24 mouse cellular contexts compared by ENCODE assay signal in the genomic region with DNA sequence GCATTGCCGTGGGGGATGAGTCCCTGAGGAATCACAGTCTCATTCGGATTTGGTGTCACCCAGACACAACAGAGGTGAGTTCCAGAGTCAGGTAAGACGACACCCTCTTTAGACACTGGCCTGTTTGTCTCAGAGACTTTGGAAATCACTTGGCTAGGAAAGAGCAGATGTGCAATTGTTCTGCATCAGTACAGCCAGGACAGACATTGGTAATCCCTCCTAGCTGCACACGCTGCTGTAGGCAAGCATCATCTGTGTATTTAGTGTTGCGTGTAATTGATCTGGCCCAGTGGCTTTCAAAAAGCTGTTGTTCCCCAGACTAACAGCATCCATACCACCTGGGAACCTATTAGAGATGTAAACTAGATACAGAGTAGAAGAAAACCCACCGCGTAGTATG. TPM values are rescaled to one million over a fixed set of nuclear protein-coding genes. Genes with fewer than 3 reads are reported as not detected.
DNase-seq lines count a peak whose midpoint lies in the region; ATAC-seq and TF ChIP-seq lines count a peak whose summit lies in the region.
"Had no signal": no experiment of that assay in that cellular context is flagged by ENCODE, and none has a peak within 500 bp of the region (broad histone marks: within the 10 kb centered on the region; RNA-seq: fewer than 3 reads in every experiment).

No protein-coding gene starts in this region.

- no peak overlapping the region for H3K4me3 ChIP-seq in layer of hippocampus, adult 2 months
- no peak overlapping the region for H3K4me3 ChIP-seq in hindbrain, embryonic 10.5 days
- no peak overlapping the region for H3K4me3 ChIP-seq in hindbrain, postnatal 0 days (ENCODE audit: low read length)
- H3K4me3 ChIP-seq: embryonic facial prominence, embryonic 12.5 days; gastrocnemius, adult 2 months; heart, embryonic 10.5 days had no signal

- 76% methylated on average over 7 of the region's 7 CpGs for WGBS in hindbrain, embryonic 10.5 days
- WGBS in hindbrain, postnatal 0 days: 52% methylated on average over 7 of the region's 7 CpGs

- H3K4me2 ChIP-seq in hindbrain, postnatal 0 days (ENCODE audit: low read depth, low read length): no peak overlapping the region
- H3K4me2 ChIP-seq: embryonic facial prominence, embryonic 12.5 days; liver, embryonic 11.5 days had no signal

- no peak overlapping the region for H3K9ac ChIP-seq in hindbrain, postnatal 0 days (replicated peaks; ENCODE audit: low read length)
- H3K9ac ChIP-seq: embryonic facial prominence, embryonic 12.5 days had no signal

- no peak for DNase-seq in layer of hippocampus, adult 2 months (ENCODE audit: low spot score in 2 of 2)
- DNase-seq in layer of hippocampus, adult 9-11 months: no peak
- DNase-seq in brain, embryonic 14.5 days (ENCODE audit: low read depth): peak; percentile 26
- DNase-seq in hindbrain, embryonic 10.5 days (ENCODE audit: low spot score): no peak
- peak; percentile 32 for DNase-seq in hindbrain, postnatal 0 days (ENCODE audit: low spot score)
- no peak for DNase-seq in gastrocnemius, adult 18-20 months (ENCODE audit: low spot score)
- DNase-seq in cerebellum, adult 9-10 months: no peak
- DNase-seq: B cell, adult 2 months; cerebellum, adult 8-10 months; gastrocnemius, adult 2 months; kidney, adult 11 months; lung, adult 18-20 months; lung, postnatal 36 days; right cerebral cortex, postnatal 25 days; thymus, adult 2 months had no signal

- H3K4me1 ChIP-seq in hindbrain, embryonic 10.5 days (replicated peaks): peaks cover 23% of the 10 kb centered on the region
- peaks cover 5% of the 10 kb centered on the region; the same call in 1 of the 2 replicates for H3K4me1 ChIP-seq in hindbrain, postnatal 0 days (ENCODE audit: insufficient read depth, low read length)
- H3K4me1 ChIP-seq: embryonic facial prominence, embryonic 12.5 days had no signal

- H3K27ac ChIP-seq in layer of hippocampus, adult 2 months: peak overlapping the region; percentile 81; the same call in 1 of the 2 replicates
- peak overlapping the region; percentile 35; the same call in 1 of the 2 replicates for H3K27ac ChIP-seq in hindbrain, embryonic 10.5 days
- no peak overlapping the region for H3K27ac ChIP-seq in hindbrain, postnatal 0 days
- H3K27ac ChIP-seq: embryonic facial prominence, embryonic 12.5 days; gastrocnemius, adult 2 months; heart, embryonic 10.5 days had no signal

- TF ChIP-seq POLR2A in brain, embryonic 14.5 days (IDR thresholded peaks at IDR 0.05; ENCODE audit: borderline replicate concordance, extremely low read depth, insufficient read depth, insufficient read length, poor library complexity, severe bottlenecking): no peak

- no peak for TF ChIP-seq CTCF in layer of hippocampus, adult 2 months (conservative IDR thresholded peaks at IDR 0.05)
- TF ChIP-seq CTCF in brain, embryonic 14.5 days (IDR thresholded peaks at IDR 0.05; ENCODE audit: borderline replicate concordance, extremely low read depth, insufficient read depth, insufficient read length): no peak
- TF ChIP-seq CTCF in hindbrain, postnatal 0 days (IDR thresholded peaks at IDR 0.05; ENCODE audit: low read depth): no peak

- H3K36me3 ChIP-seq in hindbrain, embryonic 10.5 days: no peaks in the 10 kb centered on the region
- no peaks in the 10 kb centered on the region for H3K36me3 ChIP-seq in hindbrain, postnatal 0 days (ENCODE audit: insufficient read depth, low read length)
- H3K36me3 ChIP-seq: embryonic facial prominence, embryonic 12.5 days; heart, embryonic 10.5 days had no signal

- no peaks in the 10 kb centered on the region for H3K9me3 ChIP-seq in hindbrain, embryonic 10.5 days
- H3K9me3 ChIP-seq in hindbrain, postnatal 0 days (ENCODE audit: low read length): no peaks in the 10 kb centered on the region
- H3K9me3 ChIP-seq: embryonic facial prominence, embryonic 12.5 days; heart, embryonic 10.5 days had no signal

- peaks cover 35% of the 10 kb centered on the region for H3K27me3 ChIP-seq in hindbrain, embryonic 10.5 days (ENCODE audit: insufficient read depth, poor library complexity, severe bottlenecking)
- H3K27me3 ChIP-seq in hindbrain, postnatal 0 days (ENCODE audit: insufficient read depth, low read length): no peaks in the 10 kb centered on the region
- H3K27me3 ChIP-seq: embryonic facial prominence, embryonic 12.5 days had no signal

- peak; percentile 13; the same call in 1 of the 2 replicates for ATAC-seq in hindbrain, postnatal 0 days

RNA-seq across cellular contexts. Expression of gene Slc34a1, which starts 5.3 kb away (rescaled TPM):
- total RNA-seq in layer of hippocampus, adult 2 months (2021): under 1 TPM in 1 of 2 experiments, not detected in 1; 0.15 TPM
- 0.06 and 0.10 TPM in 2 replicates for polyA plus RNA-seq in brain, embryonic 14.5 days (2012; rRNA removed)
- 0.22 TPM in 1 of 2 replicates, not detected in the other for polyA plus RNA-seq in hindbrain, embryonic 10.5 days (2016; fragmentation: Nextera tagmentation; extraction: Ambion mirVana)
- total RNA-seq in hindbrain, postnatal 0 days (2014; rRNA removed): not detected in 2 replicates
- not detected in 2 replicates for polyA plus RNA-seq in hindbrain, postnatal 0 days (2015; fragmentation: Nextera tagmentation; extraction: Ambion mirVana)
- total RNA-seq in gastrocnemius, adult 18-20 months (2021): under 1 TPM in 1 of 2 experiments, not detected in 1; 0.66 TPM
- total RNA-seq: common myeloid progenitor, adult 5-6 weeks; gastrocnemius, adult 2 months had no signal
- polyA plus RNA-seq: embryonic facial prominence, embryonic 12.5 days; heart, embryonic 10.5 days; heart, postnatal 0 days; limb, embryonic 11.5 days; liver, embryonic 11.5 days had no signal

RNA-seq across cellular contexts. Expression of gene Pfn3, which starts 11.8 kb away (rescaled TPM):
- total RNA-seq in layer of hippocampus, adult 2 months (2021): not detected
- 0.51 and 0.66 TPM in 2 replicates for polyA plus RNA-seq in brain, embryonic 14.5 days (2012; rRNA removed)
- polyA plus RNA-seq in hindbrain, embryonic 10.5 days (2016; fragmentation: Nextera tagmentation; extraction: Ambion mirVana): not detected in 2 replicates
- total RNA-seq in hindbrain, postnatal 0 days (2014; rRNA removed): 0.52 TPM in 1 of 2 replicates, not detected in the other
- polyA plus RNA-seq in hindbrain, postnatal 0 days (2015; fragmentation: Nextera tagmentation; extraction: Ambion mirVana): 0.37 and 0.68 TPM in 2 replicates
- total RNA-seq in gastrocnemius, adult 18-20 months (2021): not detected
- total RNA-seq: adrenal gland, adult 18-20 months; common myeloid progenitor, adult 5-6 weeks; gastrocnemius, adult 2 months; left cerebral cortex, adult 8-10 months had no signal
- polyA plus RNA-seq: embryonic facial prominence, embryonic 12.5 days; heart, embryonic 10.5 days; heart, postnatal 0 days; limb, embryonic 11.5 days; liver, embryonic 11.5 days; stomach, embryonic 16.5 days; thymus, adult 2 months had no signal

RNA-seq across cellular contexts. Expression of gene F12, which starts 23.3 kb away (rescaled TPM):
- under 1 TPM; 0.44 to 0.93 TPM for total RNA-seq in layer of hippocampus, adult 2 months (2021)
- polyA plus RNA-seq in brain, embryonic 14.5 days (2012; rRNA removed): 0.13 and 0.26 TPM in 2 replicates
- 0.07 and 0.25 TPM in 2 replicates for polyA plus RNA-seq in hindbrain, embryonic 10.5 days (2016; fragmentation: Nextera tagmentation; extraction: Ambion mirVana)
- not detected in 2 replicates for total RNA-seq in hindbrain, postnatal 0 days (2014; rRNA removed)
- polyA plus RNA-seq in hindbrain, postnatal 0 days (2015; fragmentation: Nextera tagmentation; extraction: Ambion mirVana): 0.26 and 0.48 TPM in 2 replicates
- total RNA-seq in gastrocnemius, adult 18-20 months (2021): under 1 TPM in 1 of 2 experiments, not detected in 1; 0.12 TPM
- total RNA-seq: adrenal gland, adult 18-20 months; common myeloid progenitor, adult 5-6 weeks; gastrocnemius, adult 2 months had no signal
- polyA plus RNA-seq: heart, postnatal 0 days; limb, embryonic 11.5 days had no signal

RNA-seq across cellular contexts. Expression of gene Rgs14, which starts 33.7 kb away (rescaled TPM):
- 100 to 1,000 TPM; 113 to 119 TPM for total RNA-seq in layer of hippocampus, adult 2 months (2021)
- polyA plus RNA-seq in brain, embryonic 14.5 days (2012; rRNA removed): 0.51 and 0.69 TPM in 2 replicates
- polyA plus RNA-seq in hindbrain, embryonic 10.5 days (2016; fragmentation: Nextera tagmentation; extraction: Ambion mirVana): 0.44 and 0.68 TPM in 2 replicates
- total RNA-seq in hindbrain, postnatal 0 days (2014; rRNA removed): 0.36 and 0.78 TPM in 2 replicates
- 0.69 and 0.76 TPM in 2 replicates for polyA plus RNA-seq in hindbrain, postnatal 0 days (2015; fragmentation: Nextera tagmentation; extraction: Ambion mirVana)
- total RNA-seq in gastrocnemius, adult 18-20 months (2021): under 1 TPM; 0.24 to 0.43 TPM

RNA-seq across cellular contexts. Expression of gene Lman2, which starts 40.7 kb away (rescaled TPM):
- total RNA-seq in layer of hippocampus, adult 2 months (2021): 10 to 100 TPM; 66.2 to 66.8 TPM
- polyA plus RNA-seq in brain, embryonic 14.5 days (2012; rRNA removed): 61.7 and 66.2 TPM in 2 replicates
- 95.2 and 107 TPM in 2 replicates for polyA plus RNA-seq in hindbrain, embryonic 10.5 days (2016; fragmentation: Nextera tagmentation; extraction: Ambion mirVana)
- 60.7 and 72.2 TPM in 2 replicates for total RNA-seq in hindbrain, postnatal 0 days (2014; rRNA removed)
- 36.4 and 37.0 TPM in 2 replicates for polyA plus RNA-seq in hindbrain, postnatal 0 days (2015; fragmentation: Nextera tagmentation; extraction: Ambion mirVana)
- total RNA-seq in gastrocnemius, adult 18-20 months (2021): 10 to 100 TPM; 33.0 to 38.9 TPM

Comparison
In these comparisons a context has a peak if more than half of its experiments do, and no peak if none do; other contexts are left out.
1. DNase-seq: peak in brain, embryonic 14.5 days (single experiment) and hindbrain, postnatal 0 days (single experiment); none in layer of hippocampus, adult 2 months (0 of 2), layer of hippocampus, adult 9-11 months (single experiment), hindbrain, embryonic 10.5 days (single experiment), gastrocnemius, adult 18-20 months (single experiment) and cerebellum, adult 9-10 months (single experiment).